Mouse (Mus musculus) testis, adult 2 months (tissue): ENCODE measurements at regions not wholly inside any gene's neighbourhood (a gene's known extent, or its start where the extent isn't known, plus 50 kb on each side); places are given as distances from the start of the nearest gene placed in this dataset.

ENCODE experiments used
- CTCF ChIP-seq: fragments of 200-500 bp; IDR thresholded peaks from 2 replicates; pipeline ENCODE4 v1.5.1; 2012; ENCODE audit warnings: low read depth, mild to moderate bottlenecking, inconsistent platforms, low read length, moderate library complexity; ENCODE audit not compliant: control insufficient read depth, insufficient read depth, insufficient replicate concordance
- POLR2A ChIP-seq: fragments of 200-500 bp; IDR thresholded peaks from 2 replicates; pipeline ENCODE4 v1.6.1; 2012; ENCODE audit warnings: low read depth, mild to moderate bottlenecking, inconsistent platforms, low read length, moderate library complexity; ENCODE audit not compliant: control insufficient read depth

GRCm38 (mm10) chr3:54567329-54567728 is 125.3 kb upstream of the Supt20 start:
- TF ChIP-seq CTCF (no peak), POLR2A (no peak)
